Mouse (Mus musculus) cerebellum, adult 2 months (tissue): ENCODE data around the gene 1700022I11Rik. TPM values are rescaled to one million over a fixed set of nuclear protein-coding genes. Genes with fewer than 3 reads are reported as not detected.

Experiments used
- DNase-seq, 2 experiments: peaks; one replicate each; pipeline ENCODE4 v3.0.0; 2021
- H3K27ac ChIP-seq: fragments of 200-500 bp; 2 replicates; pipeline ENCODE4 v1.5.1; 2012; ENCODE audit warnings: low read length, control low read depth, inconsistent platforms; ENCODE audit not compliant: insufficient read depth
- H3K27me3 ChIP-seq: fragments of 200-500 bp; 2 replicates; pipeline ENCODE4 v1.6.1; 2012; ENCODE audit warnings: inconsistent platforms, mild to moderate bottlenecking, low read length, moderate library complexity; ENCODE audit not compliant: control insufficient read depth, insufficient read depth
- H3K4me1 ChIP-seq: fragments of 200-500 bp; 2 replicates; pipeline ENCODE4 v1.6.1; 2011; ENCODE audit warnings: low read length; ENCODE audit not compliant: control insufficient read depth, insufficient read depth
- H3K4me3 ChIP-seq: fragments of 200-500 bp; replicated peaks from 2 replicates; pipeline ENCODE3; 2011; ENCODE audit warnings: mild to moderate bottlenecking, low read depth, low read length, control low read depth; ENCODE audit not compliant: insufficient read depth
- CTCF ChIP-seq: fragments of 200-500 bp; IDR thresholded peaks from 2 replicates; pipeline ENCODE4 v1.5.1; 2011; ENCODE audit warnings: low read depth, mild to moderate bottlenecking, control low read depth, low read length, moderate library complexity, borderline replicate concordance; ENCODE audit not compliant: insufficient read depth
- POLR2A ChIP-seq: fragments of 200-500 bp; IDR thresholded peaks from 2 replicates; pipeline ENCODE4 v1.6.1; 2011; ENCODE audit warnings: low read length, control low read depth, borderline replicate concordance; ENCODE audit not compliant: insufficient read depth
- WGBS: fragments of 180-500 bp; shearing (Covaris S2); methylation state at CpG from one replicate; pipeline ENCODE4 v1.1.7; 2018; 5-methylcytosine and 5-hydroxymethylcytosine counted together
- polyA plus RNA-seq: library from polyadenylated mRNA; depleted of rRNA; stranded (reverse); fragments of >200 nt; gene quantifications from 2 replicates; pipeline ENCODE4 v1.2.3, GENCODE M21; 2012

1700022I11Rik gene
- polyA plus RNA-seq, 1 experiment: not detected

GRCm38 (mm10) chr4:42953435-42954094 is 15.8 kb upstream of the 1700022I11Rik start:
- peak; percentile 58 to 62 for DNase-seq
- H3K27me3 ChIP-seq: no peaks in the 10 kb centered on the region
- 9% methylated on average over 10 of the region's 10 CpGs for WGBS
- TF ChIP-seq CTCF (no peak), POLR2A (no peak)
- H3K4me1 ChIP-seq: peaks cover 38% of the 10 kb centered on the region
- peak overlapping the region; percentile 62 for H3K27ac ChIP-seq
- peak overlapping the region; percentile 21 for H3K4me3 ChIP-seq

GRCm38 (mm10) chr4:42954297-42954696 is 15.1 kb upstream of the 1700022I11Rik start:
- DNase-seq: peak; percentile 74 to 86
- Histone ChIP-seq H3K4me3 (peak overlapping the region; percentile 34), H3K27ac (0 out of 2 replicates have a peak overlapping the region, but pooled peaks have one; percentile 13), H3K4me1 (peaks cover 38% of the 10 kb centered on the region), H3K27me3 (no peaks in the 10 kb centered on the region)
- WGBS: 3% methylated on average over 10 of the region's 10 CpGs
- TF ChIP-seq CTCF (peak; percentile 92), POLR2A (no peak)

- Histone ChIP-seq H3K27me3 (no peaks in the 10 kb centered on the region), H3K27ac (no peak overlapping the region), H3K4me1 (peaks cover 38% of the 10 kb centered on the region), H3K4me3 (no peak overlapping the region)
- no peak for TF ChIP-seq POLR2A
- no peak for DNase-seq
- 91% methylated on average over 3 of the region's 3 CpGs for WGBS
These were observed 14.2 kb upstream of the 1700022I11Rik start for GRCm38 (mm10) chr4:42955200-42955599.

- Histone ChIP-seq H3K27me3 (no peaks in the 10 kb centered on the region), H3K4me3 (no peak overlapping the region), H3K4me1 (peaks cover 30% of the 10 kb centered on the region), H3K27ac (no peak overlapping the region)
- WGBS: 91% methylated on average over 17 of the region's 17 CpGs
- TF ChIP-seq CTCF (no peak), POLR2A (no peak)
- no peak for DNase-seq
These were observed 12.8 kb upstream of the 1700022I11Rik start for GRCm38 (mm10) chr4:42956581-42956980.

- WGBS: 69% methylated on average over 11 of the region's 11 CpGs
- no peak for TF ChIP-seq CTCF
- TF ChIP-seq POLR2A: no peak
- no peak for DNase-seq
These were observed 12.1 kb upstream of the 1700022I11Rik start for GRCm38 (mm10) chr4:42957306-42957705.

GRCm38 (mm10) chr4:42957979-42958378 is 11.4 kb upstream of the 1700022I11Rik start:
- 72% methylated on average over 8 of the region's 8 CpGs for WGBS
- TF ChIP-seq POLR2A (no peak), CTCF (no peak)
- no peak for DNase-seq
- Histone ChIP-seq H3K27me3 (no peaks in the 10 kb centered on the region), H3K4me1 (peaks cover 16% of the 10 kb centered on the region), H3K27ac (no peak overlapping the region), H3K4me3 (no peak overlapping the region)

More at GRCm38 (mm10) chr4:42957306-42957705, 12.1 kb upstream of the 1700022I11Rik start:
- H3K27ac ChIP-seq: no peak overlapping the region
- no peak overlapping the region for H3K4me3 ChIP-seq
- no peaks in the 10 kb centered on the region for H3K27me3 ChIP-seq
- H3K4me1 ChIP-seq: peaks cover 23% of the 10 kb centered on the region

- DNase-seq: no peak
- H3K27ac ChIP-seq: no peak overlapping the region
These were observed 10.5 kb upstream of the 1700022I11Rik start for GRCm38 (mm10) chr4:42958942-42959341.

GRCm38 (mm10) chr4:42959382-42959781 is 10.0 kb upstream of the 1700022I11Rik start:
- 37% methylated on average over 4 of the region's 4 CpGs for WGBS
- H3K4me1 ChIP-seq: peaks cover 4% of the 10 kb centered on the region
- no peaks in the 10 kb centered on the region for H3K27me3 ChIP-seq
- no peak for DNase-seq
- no peak overlapping the region for H3K27ac ChIP-seq
- no peak for TF ChIP-seq POLR2A
- TF ChIP-seq CTCF: no peak
- no peak overlapping the region for H3K4me3 ChIP-seq

More at GRCm38 (mm10) chr4:42958942-42959341, 10.5 kb upstream of the 1700022I11Rik start:
- TF ChIP-seq CTCF (no peak), POLR2A (peak; percentile 6; the same call in 1 of the 2 replicates)
- no peaks in the 10 kb centered on the region for H3K27me3 ChIP-seq
- peaks cover 7% of the 10 kb centered on the region for H3K4me1 ChIP-seq
- 32% methylated on average over 8 of the region's 8 CpGs for WGBS
- no peak overlapping the region for H3K4me3 ChIP-seq
